ENCODE assay signal across 17 mouse cellular contexts in genomic region chr10:60257261-60257825, GRCm38 (mm10). TPM values are rescaled to one million over a fixed set of nuclear protein-coding genes. Genes with fewer than 3 reads are reported as not detected.
DNase-seq lines count a peak whose midpoint lies in the region; ATAC-seq and TF ChIP-seq lines count a peak whose summit lies in the region.
"Had no signal": no experiment of that assay in that cellular context is flagged by ENCODE, and none has a peak within 500 bp of the region (broad histone marks: within the 10 kb centered on the region; RNA-seq: fewer than 3 reads in every experiment).

No protein-coding gene starts in this region.

- H3K27me3 ChIP-seq in neural tube, embryonic 11.5 days (ENCODE audit: control insufficient read depth, insufficient read depth, low read length): no peaks in the 10 kb centered on the region
- H3K27me3 ChIP-seq in neural tube, embryonic 15.5 days (replicated peaks): no peaks in the 10 kb centered on the region
- no peaks in the 10 kb centered on the region for H3K27me3 ChIP-seq in midbrain, postnatal 0 days (ENCODE audit: insufficient read depth, low read length)
- H3K27me3 ChIP-seq: forebrain, embryonic 13.5 days; midbrain, embryonic 12.5 days had no signal

- ATAC-seq in neural tube, embryonic 11.5 days (ENCODE audit: insufficient read depth, low FRiP score, low TSS enrichment): no peak
- no peak for ATAC-seq in neural tube, embryonic 15.5 days (ENCODE audit: low FRiP score)
- ATAC-seq in midbrain, postnatal 0 days (ENCODE audit: low FRiP score): no peak
- ATAC-seq: forebrain, embryonic 13.5 days had no signal

- H3K4me1 ChIP-seq in neural tube, embryonic 11.5 days (ENCODE audit: control insufficient read depth, insufficient read depth, low read length): no peaks in the 10 kb centered on the region
- H3K4me1 ChIP-seq in neural tube, embryonic 15.5 days: peaks cover 3% of the 10 kb centered on the region
- peaks cover 5 to 6% of the 10 kb centered on the region in 2 experiments; a peak in 2 of 4 replicates for H3K4me1 ChIP-seq in ES-E14 (ENCODE audit: control insufficient read depth in 2 of 2, insufficient read depth in 2 of 2, low read length in 2 of 2, poor library complexity in 1 of 2)
- H3K4me1 ChIP-seq in midbrain, postnatal 0 days (ENCODE audit: insufficient read depth, low read length): no peaks in the 10 kb centered on the region

- no peaks in the 10 kb centered on the region for H3K36me3 ChIP-seq in neural tube, embryonic 11.5 days (ENCODE audit: control insufficient read depth, insufficient read depth, low read length)
- no peaks in the 10 kb centered on the region for H3K36me3 ChIP-seq in neural tube, embryonic 15.5 days
- no peaks in the 10 kb centered on the region for H3K36me3 ChIP-seq in ES-E14 (ENCODE audit: control insufficient read depth, insufficient read depth, low read length, poor library complexity, severe bottlenecking)
- H3K36me3 ChIP-seq in macrophage (ENCODE audit: inconsistent target): no peaks in the 10 kb centered on the region
- no peaks in the 10 kb centered on the region for H3K36me3 ChIP-seq in midbrain, postnatal 0 days (ENCODE audit: insufficient read depth, low read length)
- H3K36me3 ChIP-seq: midbrain, embryonic 12.5 days had no signal

- TF ChIP-seq CTCF in midbrain, postnatal 0 days (IDR thresholded peaks at IDR 0.05): no peak

- 64% methylated on average over 16 of the region's 16 CpGs for WGBS in neural tube, embryonic 11.5 days
- 56% methylated on average over 16 of the region's 16 CpGs for WGBS in neural tube, embryonic 15.5 days
- WGBS in macrophage (ENCODE audit: missing documents): 75% methylated on average over 12 of the region's 16 CpGs
- WGBS in midbrain, postnatal 0 days: 63% methylated on average over 16 of the region's 16 CpGs

- H3K79me2 ChIP-seq in macrophage (ENCODE audit: inconsistent target): peaks cover 49% of the 10 kb centered on the region; the same call in 1 of the 2 replicates

- H3K27ac ChIP-seq in neural tube, embryonic 11.5 days (ENCODE audit: low read depth, low read length): no peak overlapping the region
- H3K27ac ChIP-seq in neural tube, embryonic 15.5 days (replicated peaks): no peak overlapping the region
- H3K27ac ChIP-seq in ES-E14 (ENCODE audit: insufficient read depth, low read depth, low read length, poor library complexity, severe bottlenecking): no peak overlapping the region
- H3K27ac ChIP-seq in macrophage: peak overlapping the region; percentile 22
- H3K27ac ChIP-seq in midbrain, postnatal 0 days (ENCODE audit: low read depth, low read length): no peak overlapping the region
- H3K27ac ChIP-seq: forebrain, embryonic 13.5 days; hindbrain, embryonic 14.5 days; kidney, postnatal 0 days; layer of hippocampus, adult 2 months; midbrain, embryonic 12.5 days had no signal

- H3K9me3 ChIP-seq in neural tube, embryonic 11.5 days (ENCODE audit: control insufficient read depth, low read length): no peaks in the 10 kb centered on the region
- H3K9me3 ChIP-seq in neural tube, embryonic 15.5 days (replicated peaks): no peaks in the 10 kb centered on the region
- no peaks in the 10 kb centered on the region for H3K9me3 ChIP-seq in ES-E14 (ENCODE audit: control insufficient read depth, insufficient read depth, low read depth, low read length)
- H3K9me3 ChIP-seq in midbrain, postnatal 0 days (ENCODE audit: low read length): no peaks in the 10 kb centered on the region
- H3K9me3 ChIP-seq: forebrain, embryonic 13.5 days; midbrain, embryonic 12.5 days had no signal

- no peak overlapping the region for H3K4me3 ChIP-seq in neural tube, embryonic 11.5 days (ENCODE audit: low read depth, low read length)
- H3K4me3 ChIP-seq in neural tube, embryonic 15.5 days (replicated peaks): no peak overlapping the region
- H3K4me3 ChIP-seq in ES-E14 (ENCODE audit: insufficient read depth in 1 of 2, low read depth in 1 of 2, low read length in 2 of 2, poor library complexity in 1 of 2, severe bottlenecking in 1 of 2) (peak overlapping the region in 1 of 2 experiments; percentile 35; a peak in 1 of 4 replicates), macrophage (ENCODE audit: inconsistent target) (no peak overlapping the region)
- no peak overlapping the region for H3K4me3 ChIP-seq in midbrain, postnatal 0 days (ENCODE audit: low read depth, low read length)
- H3K4me3 ChIP-seq: forebrain, embryonic 13.5 days; layer of hippocampus, adult 2 months; midbrain, embryonic 12.5 days had no signal

- peak; percentile 33 for DNase-seq in neural tube, embryonic 11.5 days (ENCODE audit: low spot score)
- peak; percentile 65 for DNase-seq in ES-E14 (ENCODE audit: low read depth, low spot score)
- peak; percentile 29 for DNase-seq in c-Kit-positive CD71-positive TER-119-positive erythroid progenitor cells, embryonic 14.5 days (ENCODE audit: low spot score)
- no peak for DNase-seq in midbrain, postnatal 0 days (ENCODE audit: low spot score)
- DNase-seq in right cerebral cortex, adult 2 months (ENCODE audit: low spot score in 2 of 2): no peak
- DNase-seq: adrenal gland, postnatal 36 days; cerebellum, adult 8-10 months; heart, postnatal 14 days; kidney, adult 11 months had no signal

- H3K4me2 ChIP-seq in neural tube, embryonic 11.5 days (ENCODE audit: low read depth): no peak overlapping the region
- H3K4me2 ChIP-seq in neural tube, embryonic 15.5 days: no peak overlapping the region
- no peak overlapping the region for H3K4me2 ChIP-seq in midbrain, postnatal 0 days (ENCODE audit: low read depth, low read length, poor library complexity, severe bottlenecking)
- H3K4me2 ChIP-seq: forebrain, embryonic 13.5 days; heart, embryonic 11.5 days; hindbrain, embryonic 14.5 days; midbrain, embryonic 12.5 days had no signal

- in situ Hi-C loops in ES-E14 (cut with MboI; ENCODE audit: low sequenced_read_pairs in 2 of 2, unreplicated experiment in 2 of 2): no loop called here

- no peak overlapping the region for H3K9ac ChIP-seq in neural tube, embryonic 11.5 days (ENCODE audit: low read length)
- H3K9ac ChIP-seq in neural tube, embryonic 15.5 days (replicated peaks): no peak overlapping the region
- no peak overlapping the region for H3K9ac ChIP-seq in ES-E14 (ENCODE audit: insufficient read depth, low read depth, low read length, poor library complexity, severe bottlenecking)
- H3K9ac ChIP-seq in midbrain, postnatal 0 days (replicated peaks; ENCODE audit: low read length, poor library complexity, severe bottlenecking): no peak overlapping the region
- H3K9ac ChIP-seq: forebrain, embryonic 13.5 days; hindbrain, embryonic 14.5 days; midbrain, embryonic 12.5 days had no signal

TF ChIP-seq in ES-E14, 5 proteins besides CTCF, POLR2A, EP300 and RAD21:
- TF ChIP-seq MAFK (IDR thresholded peaks at IDR 0.05; ENCODE audit: insufficient read depth, low read depth, low read length) (no peak), CHD2 (IDR thresholded peaks at IDR 0.05; ENCODE audit: low read depth, low read length) (no peak), ZC3H11A (IDR thresholded peaks at IDR 0.05; ENCODE audit: borderline replicate concordance, low read depth, low read length) (no peak), HCFC1 (IDR thresholded peaks at IDR 0.05; ENCODE audit: borderline replicate concordance, insufficient read depth, low read length) (no peak), ZNF384 (IDR thresholded peaks at IDR 0.05; ENCODE audit: low read depth, low read length) (no peak)

RNA-seq across cellular contexts. Expression of gene Psap, which starts 20.1 kb away (rescaled TPM):
- 79.6 and 84.2 TPM in 2 replicates for polyA plus RNA-seq in neural tube, embryonic 11.5 days (2014; fragmentation: Nextera tagmentation; extraction: Ambion mirVana)
- 217 and 220 TPM in 2 replicates for polyA plus RNA-seq in neural tube, embryonic 15.5 days (2015; fragmentation: Nextera tagmentation; extraction: Ambion mirVana)
- total RNA-seq in ES-E14 (2012; rRNA removed): 365 and 441 TPM in 2 replicates
- 1,000 to 10,000 TPM in 22 of 26 experiments, 100 to 1,000 TPM in 4; 715 to 4,323 (median 2,388) TPM for total RNA-seq in macrophage (2018; cell fraction: chromatin; rRNA removed)
- total RNA-seq in macrophage (2018; cell fraction: cytosol; rRNA removed): over 10,000 TPM in 25 of 26 experiments, 1,000 to 10,000 TPM in 1; 9,835 to 25,455 (median 13,887) TPM
- total RNA-seq in macrophage (2018; cell fraction: nucleus; rRNA removed): over 10,000 TPM in 25 of 26 experiments, 1,000 to 10,000 TPM in 1; 4,026 to 20,879 (median 17,761) TPM
- polyA plus RNA-seq in macrophage (2018): 12,209 to 20,921 TPM (median 16,354 TPM) in 3 replicates
- total RNA-seq in midbrain, postnatal 0 days (2014; rRNA removed): 714 and 811 TPM in 2 replicates
- polyA plus RNA-seq in midbrain, postnatal 0 days (2015; fragmentation: Nextera tagmentation; extraction: Ambion mirVana): 272 and 300 TPM in 2 replicates

RNA-seq across cellular contexts. Expression of gene Chst3, which starts 38.3 kb away (rescaled TPM):
- polyA plus RNA-seq in neural tube, embryonic 11.5 days (2014; fragmentation: Nextera tagmentation; extraction: Ambion mirVana): 1.6 and 1.7 TPM in 2 replicates
- 1.9 and 2.0 TPM in 2 replicates for polyA plus RNA-seq in neural tube, embryonic 15.5 days (2015; fragmentation: Nextera tagmentation; extraction: Ambion mirVana)
- 1.8 and 2.7 TPM in 2 replicates for total RNA-seq in ES-E14 (2012; rRNA removed)
- 1 to 10 TPM in 6 of 26 experiments, under 1 TPM in 7, not detected in 13; 0.36 to 2.8 (median 1.00) TPM for total RNA-seq in macrophage (2018; cell fraction: chromatin; rRNA removed)
- total RNA-seq in macrophage (2018; cell fraction: cytosol; rRNA removed): under 1 TPM in 16 of 26 experiments, not detected in 10; 0.03 to 0.43 (median 0.19) TPM
- total RNA-seq in macrophage (2018; cell fraction: nucleus; rRNA removed): 1 to 10 TPM in 3 of 26 experiments, under 1 TPM in 12, not detected in 11; 0.06 to 2.1 (median 0.48) TPM
- polyA plus RNA-seq in macrophage (2018): 0.07 to 1.2 TPM (median 0.34 TPM) in 3 replicates
- 4.6 and 5.5 TPM in 2 replicates for total RNA-seq in midbrain, postnatal 0 days (2014; rRNA removed)
- 0.86 and 0.89 TPM in 2 replicates for polyA plus RNA-seq in midbrain, postnatal 0 days (2015; fragmentation: Nextera tagmentation; extraction: Ambion mirVana)

Comparison
In these comparisons a context has a peak if more than half of its experiments do, and no peak if none do; other contexts are left out.
1. DNase-seq: peak in neural tube, embryonic 11.5 days (single experiment), ES-E14 (single experiment) and c-Kit-positive CD71-positive TER-119-positive erythroid progenitor cells, embryonic 14.5 days (single experiment); none in midbrain, postnatal 0 days (single experiment) and right cerebral cortex, adult 2 months (0 of 2).
2. RNA of gene Psap, which starts 20.1 kb away (polyA plus RNA-seq): 12,209 to 20,921 TPM in macrophage; 272 to 300 TPM in midbrain, postnatal 0 days, 217 to 220 TPM in neural tube, embryonic 15.5 days and 79.6 to 84.2 TPM in neural tube, embryonic 11.5 days; every median in the first group is over 10 times any median in the second.